Mouse (Mus musculus) lung, adult 2 months (tissue): ENCODE measurements around the gene Rffl. TPM values are rescaled to one million over a fixed set of nuclear protein-coding genes. Genes with fewer than 3 reads are reported as not detected.

ENCODE experiments used
- DNase-seq: peaks from one replicate; pipeline ENCODE4 v3.0.0; 2022
- H3K4me1 ChIP-seq: fragments of 200-500 bp; 2 replicates; pipeline ENCODE4 v1.6.1; 2011; ENCODE audit warnings: low read length; ENCODE audit not compliant: control insufficient read depth, insufficient read depth
- H3K4me3 ChIP-seq: fragments of 200-500 bp; replicated peaks from 2 replicates; pipeline ENCODE3; 2011; ENCODE audit warnings: low read depth, mild to moderate bottlenecking, control low read depth, low read length; ENCODE audit errors: extremely low read depth
- CTCF ChIP-seq: fragments of 200-500 bp; IDR thresholded peaks from 2 replicates; pipeline ENCODE4 v1.5.1; 2011; ENCODE audit warnings: mild to moderate bottlenecking, low read length, control low read depth; ENCODE audit not compliant: insufficient read depth
- POLR2A ChIP-seq: fragments of 200-500 bp; IDR thresholded peaks from 2 replicates; pipeline ENCODE4 v1.6.1; 2011; ENCODE audit warnings: low read depth, mild to moderate bottlenecking, control low read depth, low read length, borderline replicate concordance; ENCODE audit errors: extremely low read depth
- WGBS: fragments of 180-500 bp; shearing (Covaris S2); methylation state at CpG from one replicate; pipeline ENCODE4 v1.1.7; 2018; 5-methylcytosine and 5-hydroxymethylcytosine counted together
- polyA plus RNA-seq: library from polyadenylated mRNA; depleted of rRNA; stranded (reverse); fragments of >200 nt; gene quantifications from 2 replicates; pipeline ENCODE4 v1.2.3, GENCODE M21; 2012

The Rffl gene
- polyA plus RNA-seq, 1 experiment, result 10.4 TPM

DNA sequence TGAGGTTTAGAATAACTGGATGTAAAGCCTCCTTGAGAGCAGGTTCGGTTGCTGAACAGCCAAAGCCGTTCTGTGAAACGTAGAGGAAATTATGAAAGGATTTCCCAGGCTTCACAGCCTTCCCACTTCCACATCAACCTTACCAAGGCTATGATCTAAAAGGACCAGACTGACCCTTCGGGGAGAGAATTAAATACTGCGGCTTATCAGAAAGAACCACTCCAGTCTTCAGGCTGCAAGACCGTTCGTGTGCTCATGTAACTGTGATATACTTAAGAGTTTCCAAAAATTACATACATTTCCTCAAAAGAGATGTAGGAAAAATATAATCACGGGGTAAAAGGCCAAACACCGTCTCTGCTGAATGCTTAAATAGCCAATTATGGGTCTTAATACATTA is 8.4 kb downstream of the Rffl start:
- Histone ChIP-seq H3K4me3 (no peak overlapping the region), H3K4me1 (peaks cover 4% of the 10 kb centered on the region)
- DNase-seq, result no peak
- TF ChIP-seq CTCF (no peak), POLR2A (no peak)
- 84% methylated on average over 9 of the region's 9 CpGs for WGBS

DNA sequence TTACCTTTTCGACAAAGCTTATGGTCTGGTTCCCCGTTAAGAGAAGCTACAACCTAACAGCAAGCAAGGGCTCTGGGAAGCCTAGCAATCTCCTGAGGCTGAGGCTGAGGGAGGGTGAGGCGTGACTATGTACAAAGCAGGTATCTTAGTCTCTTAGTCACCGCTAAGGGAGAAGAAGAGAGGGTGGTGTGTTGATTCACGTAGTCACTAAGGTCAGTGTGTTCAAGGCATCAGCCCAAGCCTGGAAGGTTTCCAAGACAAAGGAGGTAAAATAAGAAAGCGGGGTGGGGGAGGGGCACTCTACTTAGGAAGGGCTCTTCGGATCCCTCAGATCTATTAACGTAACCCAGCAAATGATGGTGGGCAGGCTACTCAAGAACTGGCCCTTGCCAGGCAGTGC is 9.5 kb downstream of the Rffl start:
- H3K4me3 ChIP-seq, result no peak overlapping the region
- WGBS, result 63% methylated on average over 8 of the region's 8 CpGs
- H3K4me1 ChIP-seq, result peaks cover 5% of the 10 kb centered on the region
- no peak for TF ChIP-seq POLR2A
- no peak for TF ChIP-seq CTCF
- DNase-seq, result no peak

DNA sequence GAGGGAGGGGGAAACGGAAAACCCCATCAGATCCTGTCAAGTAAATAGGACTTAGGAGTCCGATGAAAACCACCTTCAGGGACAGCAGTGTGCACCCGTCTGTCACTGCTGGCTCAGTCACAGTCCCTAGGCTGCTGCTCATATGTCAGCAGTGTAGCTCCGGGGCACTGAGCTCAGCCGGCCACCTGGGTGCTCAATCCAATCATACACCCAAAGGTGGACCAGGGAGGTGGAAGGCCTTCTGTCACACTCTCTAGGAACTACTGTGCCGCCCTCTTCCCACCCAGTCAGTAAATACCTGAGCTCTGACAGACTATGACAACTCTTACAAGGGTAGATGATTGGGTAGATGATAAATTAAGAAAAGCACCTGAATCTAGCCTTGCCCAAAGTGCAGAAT is 10.3 kb downstream of the Rffl start:
- DNase-seq, result no peak
- Histone ChIP-seq H3K4me1 (peaks cover 4% of the 10 kb centered on the region; the same call in 1 of the 2 replicates), H3K4me3 (no peak overlapping the region)
- WGBS, result 72% methylated on average over 6 of the region's 6 CpGs
- no peak for TF ChIP-seq CTCF
- TF ChIP-seq POLR2A, result no peak

DNA sequence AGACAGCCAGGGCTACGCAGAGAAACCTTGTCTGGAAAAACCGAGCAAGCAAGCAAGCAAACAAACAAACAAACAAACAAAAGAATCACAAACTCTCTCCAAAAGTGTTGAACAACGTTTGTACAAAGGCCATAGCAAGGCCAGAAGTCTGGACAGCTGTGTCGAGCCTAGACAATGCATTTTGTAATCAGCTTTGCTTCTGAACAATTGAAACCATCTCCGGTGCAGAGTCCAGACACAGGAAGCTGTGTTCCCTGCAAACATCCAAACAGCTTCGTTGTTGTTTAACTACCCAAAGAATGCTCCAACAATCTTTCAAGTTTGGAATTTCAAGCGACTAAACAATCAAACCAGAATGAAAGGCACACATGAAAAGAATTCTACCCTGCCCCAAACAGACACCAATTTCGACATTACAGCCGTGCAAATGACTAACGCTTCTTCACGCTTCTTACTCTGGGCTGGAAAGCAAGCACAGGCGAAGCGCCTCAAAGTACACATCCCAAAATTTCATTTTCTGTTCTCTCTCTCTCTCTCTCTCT is 13.6 kb downstream of the Rffl start:
- TF ChIP-seq POLR2A, result no peak
- no peak for TF ChIP-seq CTCF
- WGBS, result 49% methylated on average over 13 of the region's 13 CpGs
- Histone ChIP-seq H3K4me1 (peaks cover 4% of the 10 kb centered on the region; the same call in 1 of the 2 replicates), H3K4me3 (no peak overlapping the region)
- no peak for DNase-seq

DNA sequence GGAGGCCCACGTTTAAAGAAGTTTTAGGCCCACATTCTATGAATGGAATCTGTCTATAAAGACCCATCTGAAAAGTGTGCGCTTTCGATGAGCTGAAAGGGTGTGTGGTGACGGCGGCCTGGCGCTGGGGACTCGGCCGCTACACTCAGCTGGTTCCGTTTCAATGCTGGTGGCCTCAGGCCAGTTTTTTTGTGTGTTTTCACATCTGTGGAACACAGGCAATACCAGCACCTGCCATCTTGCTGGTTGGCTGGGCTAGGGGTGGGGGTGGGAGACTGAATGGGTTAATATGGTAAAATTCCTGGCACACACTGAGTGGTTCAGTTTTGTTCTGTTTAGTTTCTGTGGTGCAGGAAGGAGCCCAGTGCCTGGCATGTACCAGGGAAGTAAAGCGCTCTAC is 15.0 kb downstream of the Rffl start:
- no peak for DNase-seq
- H3K4me1 ChIP-seq, result peaks cover 2% of the 10 kb centered on the region; the same call in 1 of the 2 replicates
- no peak for TF ChIP-seq CTCF
- TF ChIP-seq POLR2A, result no peak
- 73% methylated on average over 10 of the region's 10 CpGs for WGBS
- no peak overlapping the region for H3K4me3 ChIP-seq

DNA sequence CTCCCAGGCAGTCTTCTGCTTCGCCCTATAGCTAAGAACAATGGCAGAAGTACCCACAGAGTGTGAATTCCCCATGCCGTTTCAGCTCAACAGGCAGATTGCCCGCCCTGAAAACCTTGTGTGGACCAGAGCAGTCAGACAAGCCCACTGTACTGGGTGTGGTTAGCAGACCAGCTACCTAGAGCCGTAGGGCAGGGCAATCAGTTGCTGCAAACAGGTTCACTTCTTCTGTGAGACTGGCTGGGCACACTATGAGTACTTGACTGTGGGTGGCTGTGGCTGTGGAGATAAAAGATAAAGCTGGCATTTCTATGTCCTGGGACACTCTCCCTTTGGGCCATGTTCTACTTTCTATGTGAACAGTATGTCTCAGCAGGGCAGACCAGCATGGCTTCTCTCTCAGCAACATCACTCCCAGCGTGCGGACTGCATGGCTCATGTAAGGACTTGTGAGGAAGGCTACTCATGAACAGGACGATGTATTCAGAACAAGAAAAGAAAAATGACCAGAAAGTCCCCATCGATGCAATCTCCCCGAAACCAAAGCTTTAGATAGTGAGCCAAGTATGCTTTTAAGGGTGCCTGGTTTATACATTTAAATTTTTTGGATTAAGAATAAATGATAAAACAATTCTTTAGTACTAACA is 15.6 kb downstream of the Rffl start:
- 78% methylated on average over 9 of the region's 9 CpGs for WGBS
- no peak for TF ChIP-seq CTCF
- TF ChIP-seq POLR2A, result no peak
- H3K4me3 ChIP-seq, result no peak overlapping the region
- no peak for DNase-seq
- H3K4me1 ChIP-seq, result peaks cover 2% of the 10 kb centered on the region; the same call in 1 of the 2 replicates

DNA sequence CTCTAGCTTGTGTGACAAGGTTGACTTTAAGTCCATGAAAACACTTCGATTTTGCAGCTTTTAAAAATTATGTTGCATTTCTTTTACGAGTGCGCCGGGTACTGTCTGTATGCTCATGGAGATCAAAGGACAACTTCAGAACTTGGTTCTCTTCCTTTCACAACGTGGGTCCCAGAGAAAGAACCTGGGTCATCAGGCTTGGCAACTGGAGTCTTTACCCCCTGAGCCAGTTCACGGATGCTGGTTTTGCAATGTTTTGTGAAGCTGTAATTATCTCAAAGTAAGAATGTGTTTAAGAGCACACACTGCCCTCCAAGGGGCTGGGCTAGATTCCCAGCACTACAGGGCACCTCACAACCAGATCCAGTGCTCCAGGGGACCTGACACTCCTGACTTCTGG is 16.9 kb downstream of the Rffl start:
- no peak for DNase-seq
- 80% methylated on average over 6 of the region's 6 CpGs for WGBS
- H3K4me1 ChIP-seq, result peaks cover 2% of the 10 kb centered on the region; the same call in 1 of the 2 replicates
- no peak for TF ChIP-seq POLR2A
- no peak for TF ChIP-seq CTCF
- no peak overlapping the region for H3K4me3 ChIP-seq

DNA sequence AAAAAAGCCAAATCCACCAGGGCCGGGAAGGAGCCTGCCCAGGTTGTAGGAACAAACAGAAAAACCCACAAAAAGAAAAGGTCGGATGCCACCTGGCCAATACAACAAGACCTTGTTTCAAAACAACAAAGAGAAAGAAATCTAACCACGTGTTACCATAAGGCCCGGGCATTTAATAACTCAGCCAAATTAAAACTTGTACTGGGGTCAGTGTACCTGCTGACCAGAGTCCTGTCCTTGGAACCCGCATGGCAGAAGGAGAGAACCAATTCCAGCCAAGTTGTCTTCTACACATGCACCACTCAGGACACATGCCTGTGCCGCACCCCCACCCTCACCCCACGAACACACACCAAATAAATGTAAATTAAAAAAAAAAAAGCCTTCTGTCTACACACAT is 18.1 kb downstream of the Rffl start:
- no peak for TF ChIP-seq CTCF
- TF ChIP-seq POLR2A, result no peak
- Histone ChIP-seq H3K4me1 (peaks cover 2% of the 10 kb centered on the region; the same call in 1 of the 2 replicates), H3K4me3 (no peak overlapping the region)
- 85% methylated on average over 7 of the region's 7 CpGs for WGBS
- DNase-seq, result no peak

DNA sequence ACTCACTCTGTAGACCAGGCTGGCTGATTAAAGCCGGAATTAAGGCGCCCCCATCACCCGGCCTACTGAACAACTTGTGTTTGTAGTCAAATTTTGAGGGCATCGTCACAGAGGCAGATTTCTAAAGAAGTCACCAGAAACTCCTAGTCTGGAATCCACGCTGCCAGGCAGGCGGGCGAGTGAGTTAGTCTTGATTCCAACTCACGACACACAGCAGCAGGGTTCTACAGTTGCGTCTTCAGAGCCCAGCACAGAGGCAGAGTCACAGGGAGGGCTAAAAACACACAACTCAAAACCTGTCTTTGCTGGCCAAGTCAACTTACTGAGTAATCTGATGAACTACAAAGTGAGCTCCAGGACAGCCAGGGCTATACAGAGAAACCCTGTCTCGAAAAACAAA is 18.5 kb downstream of the Rffl start:
- H3K4me3 ChIP-seq, result no peak overlapping the region
- DNase-seq, result no peak
- H3K4me1 ChIP-seq, result peaks cover 2% of the 10 kb centered on the region; the same call in 1 of the 2 replicates
- WGBS, result 85% methylated on average over 10 of the region's 10 CpGs
- TF ChIP-seq POLR2A (no peak), CTCF (no peak)

DNA sequence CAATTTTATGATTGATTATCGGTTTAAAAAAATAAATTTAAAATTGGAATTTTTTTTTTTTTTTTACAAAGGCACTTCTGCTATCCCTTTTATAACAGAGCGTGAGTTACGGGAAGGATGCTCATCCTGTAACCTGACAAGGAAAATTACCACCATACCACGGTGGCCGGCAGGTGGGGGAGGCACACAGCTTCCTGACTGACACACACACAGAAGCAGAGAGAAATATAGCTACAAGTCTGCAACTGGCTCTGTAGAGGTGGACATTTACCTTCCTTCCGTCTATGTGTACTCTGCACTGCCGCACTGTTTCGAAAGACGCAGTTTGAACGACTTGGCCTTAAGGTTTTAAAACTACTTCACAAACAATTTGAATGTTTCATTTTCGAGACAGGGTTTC is 18.9 kb downstream of the Rffl start:
- DNase-seq, result no peak
- Histone ChIP-seq H3K4me3 (no peak overlapping the region), H3K4me1 (peaks cover 2% of the 10 kb centered on the region; the same call in 1 of the 2 replicates)
- 82% methylated on average over 11 of the region's 11 CpGs for WGBS
- no peak for TF ChIP-seq CTCF
- no peak for TF ChIP-seq POLR2A
